12 mouse cellular contexts compared by ENCODE assay signal in genomic region chr17:27448749-27449148, GRCm38 (mm10).
DNase-seq lines count a peak whose midpoint lies in the region; ATAC-seq and TF ChIP-seq lines count a peak whose summit lies in the region.
"Had no signal": no experiment of that assay in that cellular context is flagged by ENCODE, and none has a peak within 500 bp of the region (broad histone marks: within the 10 kb centered on the region; RNA-seq: fewer than 3 reads in every experiment).

No protein-coding gene starts in this region.

- H3K9me3 ChIP-seq in hindbrain, embryonic 11.5 days (ENCODE audit: control insufficient read depth, low read length), result no peaks in the 10 kb centered on the region
- H3K9me3 ChIP-seq in hindbrain, embryonic 16.5 days (ENCODE audit: control insufficient read depth, low read length), result no peaks in the 10 kb centered on the region
- H3K9me3 ChIP-seq in stomach, postnatal 0 days (ENCODE audit: control insufficient read depth, low read length), result no peaks in the 10 kb centered on the region

- peak; percentile 30; the same call in 1 of the 2 replicates for TF ChIP-seq CTCF in stomach, postnatal 0 days (IDR thresholded peaks at IDR 0.05; ENCODE audit: low read depth)

- H3K27ac ChIP-seq in hindbrain, embryonic 11.5 days (ENCODE audit: low read depth, low read length), result no peak overlapping the region
- H3K27ac ChIP-seq in hindbrain, embryonic 16.5 days (ENCODE audit: low read depth, low read length), result no peak overlapping the region
- H3K27ac ChIP-seq in stomach, postnatal 0 days (replicated peaks), result no peak overlapping the region
- H3K27ac ChIP-seq: heart, adult 2 months had no signal

- no peak overlapping the region for H3K4me2 ChIP-seq in hindbrain, embryonic 11.5 days (replicated peaks; ENCODE audit: low read depth, low read length)
- H3K4me2 ChIP-seq in hindbrain, embryonic 16.5 days (ENCODE audit: low read length), result no peak overlapping the region
- no peak overlapping the region for H3K4me2 ChIP-seq in stomach, postnatal 0 days (replicated peaks; ENCODE audit: low read depth)

- DNase-seq in hindbrain, embryonic 11.5 days (ENCODE audit: low spot score), result peak; percentile 40
- peak; percentile 32 for DNase-seq in right cerebral cortex, postnatal 4 days
- no peak for DNase-seq in right cerebral cortex, postnatal 25 days
- peak; percentile 81 to 86 for DNase-seq in cerebellum, postnatal 14 days
- no peak for DNase-seq in stomach, postnatal 0 days (ENCODE audit: low spot score)
- no peak for DNase-seq in adrenal gland, adult 18-20 months (ENCODE audit: low spot score in 2 of 2)
- DNase-seq in ovary, adult 18-20 months (ENCODE audit: low spot score), result no peak
- DNase-seq: heart, adult 2 months; lung, postnatal 14 days had no signal

- TF ChIP-seq EP300 in stomach, postnatal 0 days (optimal IDR thresholded peaks at IDR 0.05), result no peak

- H3K36me3 ChIP-seq in hindbrain, embryonic 11.5 days (ENCODE audit: control insufficient read depth, insufficient read depth, low read length), result no peaks in the 10 kb centered on the region
- H3K36me3 ChIP-seq in hindbrain, embryonic 16.5 days (ENCODE audit: control insufficient read depth, insufficient read depth, low read length), result no peaks in the 10 kb centered on the region
- H3K36me3 ChIP-seq in stomach, postnatal 0 days (ENCODE audit: control insufficient read depth, insufficient read depth, low read length), result no peaks in the 10 kb centered on the region

- no peaks in the 10 kb centered on the region for H3K4me1 ChIP-seq in hindbrain, embryonic 11.5 days (replicated peaks; ENCODE audit: control insufficient read depth, insufficient read depth, low read length)
- H3K4me1 ChIP-seq in hindbrain, embryonic 16.5 days (ENCODE audit: control insufficient read depth, insufficient read depth, low read depth, low read length), result peaks cover 8% of the 10 kb centered on the region
- H3K4me1 ChIP-seq in stomach, postnatal 0 days (replicated peaks; ENCODE audit: control insufficient read depth, insufficient read depth), result no peaks in the 10 kb centered on the region; the same call in 1 of the 2 replicates

- H3K27me3 ChIP-seq in hindbrain, embryonic 11.5 days (ENCODE audit: control insufficient read depth, insufficient read depth, low read length), result no peaks in the 10 kb centered on the region
- H3K27me3 ChIP-seq in hindbrain, embryonic 16.5 days (replicated peaks; ENCODE audit: control insufficient read depth, insufficient read depth, low read length), result no peaks in the 10 kb centered on the region; the same call in 1 of the 2 replicates
- no peaks in the 10 kb centered on the region for H3K27me3 ChIP-seq in stomach, postnatal 0 days (ENCODE audit: control insufficient read depth, insufficient read depth, low read length)

- ATAC-seq in hindbrain, embryonic 11.5 days (ENCODE audit: low FRiP score), result no peak
- no peak for ATAC-seq in hindbrain, embryonic 16.5 days
- no peak for ATAC-seq in stomach, postnatal 0 days (ENCODE audit: low FRiP score, low TSS enrichment)
- ATAC-seq: activated CD4-positive, CD25-positive, alpha-beta regulatory T cell, adult 4 months had no signal

- H3K4me3 ChIP-seq in hindbrain, embryonic 11.5 days (ENCODE audit: low read depth, low read length), result no peak overlapping the region
- H3K4me3 ChIP-seq in hindbrain, embryonic 16.5 days (ENCODE audit: low read length), result no peak overlapping the region
- no peak overlapping the region for H3K4me3 ChIP-seq in stomach, postnatal 0 days (ENCODE audit: low read depth, low read length)
- H3K4me3 ChIP-seq: erythroblast, embryonic 14.5 days; heart, adult 2 months had no signal

- H3K9ac ChIP-seq in hindbrain, embryonic 11.5 days (ENCODE audit: low read depth, low read length), result no peak overlapping the region
- no peak overlapping the region for H3K9ac ChIP-seq in hindbrain, embryonic 16.5 days (ENCODE audit: low read depth, low read length)
- H3K9ac ChIP-seq in stomach, postnatal 0 days (ENCODE audit: low read length), result no peak overlapping the region

- WGBS in hindbrain, embryonic 11.5 days, result 67% methylated on average over 6 of the region's 6 CpGs
- WGBS in hindbrain, embryonic 16.5 days, result 54% methylated on average over 6 of the region's 6 CpGs
- WGBS in stomach, postnatal 0 days, result 65% methylated on average over 6 of the region's 6 CpGs

Comparison
In these comparisons a context has a peak if more than half of its experiments do, and no peak if none do; other contexts are left out.
1. DNase-seq: peak in hindbrain, embryonic 11.5 days (single experiment), right cerebral cortex, postnatal 4 days (single experiment) and cerebellum, postnatal 14 days (2 of 2); none in right cerebral cortex, postnatal 25 days (single experiment), stomach, postnatal 0 days (single experiment), adrenal gland, adult 18-20 months (0 of 2) and ovary, adult 18-20 months (single experiment).